Mouse (Mus musculus): ENCODE data around the gene Trappc4. TPM values are rescaled to one million over a fixed set of nuclear protein-coding genes. Genes with fewer than 3 reads are reported as not detected.
"Not testable (repeated sequence)": the region's sequence is repeated elsewhere in the genome, so short reads cannot be mapped to it uniquely, and the experiment has no call there.

Trappc4 gene
- total and polyA plus RNA-seq, 3 experiments: 28.2 to 36.2 (median 34.9) TPM

DNA sequence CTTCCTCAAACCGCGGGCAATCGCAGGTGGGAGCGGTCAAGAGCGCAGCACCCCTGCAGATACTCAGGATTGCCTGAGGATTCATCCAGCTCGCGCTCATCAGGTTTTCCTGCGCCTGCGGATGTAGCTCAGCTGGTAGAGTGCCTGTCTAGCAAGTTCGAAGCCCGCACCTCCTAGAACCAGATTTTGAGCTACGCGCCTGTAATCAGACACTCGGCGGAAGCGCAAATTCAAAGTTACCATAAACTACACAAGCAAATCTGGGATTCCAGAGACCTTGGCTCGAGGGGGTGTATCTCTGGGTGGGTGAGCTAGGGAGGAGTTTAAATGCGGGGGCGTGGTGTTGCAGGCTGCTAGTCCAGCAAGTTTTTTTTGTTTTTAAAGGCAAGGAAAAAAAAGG is 33.6 kb upstream of the Trappc4 start, which contains the start of gene Foxr1:
Gene Foxr1, minus strand, starts transcription at position 176 of the 400 bp plus-strand sequence.
- H3K4me1 ChIP-seq (ENCODE audit: control insufficient read depth, insufficient read depth, low read length): no peaks in the 10 kb centered on the region
- no peaks in the 10 kb centered on the region for H3K36me3 ChIP-seq (ENCODE audit: control insufficient read depth, insufficient read depth, low read length)
- TF ChIP-seq EP300 (IDR thresholded peaks at IDR 0.05; ENCODE audit: insufficient read depth, low read depth, low read length) (no peak), CTCF (IDR thresholded peaks at IDR 0.05) (no peak), POLR2A (IDR thresholded peaks at IDR 0.05; ENCODE audit: insufficient read depth, low read depth, low read length) (no peak)
- H3K79me2 ChIP-seq (replicated peaks; ENCODE audit: control insufficient read depth, insufficient read depth, low read length): no peaks in the 10 kb centered on the region
- WGBS: 65% methylated on average over 19 of the region's 19 CpGs
- no peak within 1 kb of the TSS for H3K4me3 ChIP-seq
- no peaks in the 10 kb centered on the region; the same call in 1 of the 2 replicates for H3K27me3 ChIP-seq (ENCODE audit: control insufficient read depth, insufficient read depth, low read length)
- DNase-seq: no peak
- intact Hi-C loops (cut with DNase I): no loop called here
- no peak within 1 kb of the TSS for H3K9ac ChIP-seq (ENCODE audit: low read depth, low read length)
- H3K27ac ChIP-seq: no peak within 1 kb of the TSS

DNA sequence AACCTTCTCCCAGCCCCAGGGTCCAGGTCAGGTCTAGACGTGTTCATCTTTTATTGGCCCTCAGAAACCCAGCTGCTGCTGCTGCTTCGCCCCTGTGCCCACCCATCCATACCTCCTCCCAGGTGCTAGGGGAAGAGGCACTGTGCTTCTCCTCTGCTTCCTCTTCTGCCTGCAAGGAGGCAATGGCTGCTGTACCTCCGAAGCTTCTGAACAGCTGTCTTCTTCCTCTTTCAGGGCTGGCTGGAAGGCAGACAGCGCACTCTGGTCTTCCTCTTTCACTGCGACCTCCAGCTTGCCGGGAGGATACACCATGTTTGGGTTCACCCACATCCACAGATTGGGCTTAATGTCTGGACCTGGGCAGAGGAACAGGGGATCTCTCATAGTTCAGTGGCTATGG is 28.3 kb upstream of the Trappc4 start:
- H3K27ac ChIP-seq: no peak overlapping the region
- no peaks in the 10 kb centered on the region for H3K4me1 ChIP-seq (ENCODE audit: control insufficient read depth, insufficient read depth, low read length)
- 75% methylated on average over 6 of the region's 6 CpGs for whole genome bisulfite sequencing
- intact Hi-C loops (cut with DNase I): no loop called here
- H3K9ac ChIP-seq (ENCODE audit: low read depth, low read length): no peak overlapping the region
- H3K36me3 ChIP-seq (ENCODE audit: control insufficient read depth, insufficient read depth, low read length): no peaks in the 10 kb centered on the region
- no peaks in the 10 kb centered on the region for H3K79me2 ChIP-seq (replicated peaks; ENCODE audit: control insufficient read depth, insufficient read depth, low read length)
- TF ChIP-seq EP300 (IDR thresholded peaks at IDR 0.05; ENCODE audit: insufficient read depth, low read depth, low read length) (no peak), CTCF (IDR thresholded peaks at IDR 0.05) (no peak), POLR2A (IDR thresholded peaks at IDR 0.05; ENCODE audit: insufficient read depth, low read depth, low read length) (no peak)
- no peak overlapping the region for H3K4me3 ChIP-seq
- DNase-seq: peak in 1 of 2 experiments; percentile 39
- no peaks in the 10 kb centered on the region; the same call in 1 of the 2 replicates for H3K27me3 ChIP-seq (ENCODE audit: control insufficient read depth, insufficient read depth, low read length)

DNA sequence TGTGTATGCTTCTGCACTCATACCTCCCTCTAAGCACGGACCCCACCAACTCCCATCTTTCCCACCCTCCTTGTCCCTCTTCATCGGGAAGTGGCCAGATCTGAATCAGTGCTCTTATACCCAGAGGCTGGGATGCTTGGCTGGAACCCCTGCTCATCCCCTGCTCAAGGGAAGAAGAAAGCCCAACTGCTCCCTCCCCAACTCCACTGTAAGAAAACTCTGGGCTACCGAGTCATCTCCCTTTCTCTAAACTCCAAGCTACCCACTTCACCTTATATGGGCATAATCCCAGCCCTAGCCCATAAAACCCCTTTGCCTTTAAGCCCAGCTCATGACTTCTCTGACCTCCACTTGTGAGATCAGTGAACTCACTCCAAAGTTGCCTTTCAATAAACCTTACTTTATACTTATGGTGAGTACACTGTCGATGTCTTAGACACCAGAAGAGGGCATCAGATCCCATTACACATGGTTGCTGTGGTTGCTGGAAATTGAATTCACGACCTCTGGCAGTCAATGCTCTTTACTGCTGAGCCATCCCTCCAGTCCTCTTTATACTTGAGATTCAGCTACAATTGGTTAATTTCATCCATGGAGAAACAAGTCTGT is 25.3 kb upstream of the Trappc4 start:
- DNase-seq: no peak
- Histone ChIP-seq H3K27ac (no peak overlapping the region), H3K27me3 (ENCODE audit: control insufficient read depth, insufficient read depth, low read length) (no peaks in the 10 kb centered on the region), H3K79me2 (replicated peaks; ENCODE audit: control insufficient read depth, insufficient read depth, low read length) (no peaks in the 10 kb centered on the region), H3K4me3 (no peak overlapping the region), H3K4me1 (ENCODE audit: control insufficient read depth, insufficient read depth, low read length) (no peaks in the 10 kb centered on the region), H3K36me3 (ENCODE audit: control insufficient read depth, insufficient read depth, low read length) (no peaks in the 10 kb centered on the region), H3K9ac (ENCODE audit: low read depth, low read length) (no peak overlapping the region)
- no peak for TF ChIP-seq CTCF (IDR thresholded peaks at IDR 0.05)
- no peak for TF ChIP-seq EP300 (IDR thresholded peaks at IDR 0.05; ENCODE audit: insufficient read depth, low read depth, low read length)
- no peak for TF ChIP-seq POLR2A (IDR thresholded peaks at IDR 0.05; ENCODE audit: insufficient read depth, low read depth, low read length)
- intact Hi-C loops (cut with DNase I): no loop called here
- 49% methylated on average over 5 of the region's 5 CpGs for WGBS

DNA sequence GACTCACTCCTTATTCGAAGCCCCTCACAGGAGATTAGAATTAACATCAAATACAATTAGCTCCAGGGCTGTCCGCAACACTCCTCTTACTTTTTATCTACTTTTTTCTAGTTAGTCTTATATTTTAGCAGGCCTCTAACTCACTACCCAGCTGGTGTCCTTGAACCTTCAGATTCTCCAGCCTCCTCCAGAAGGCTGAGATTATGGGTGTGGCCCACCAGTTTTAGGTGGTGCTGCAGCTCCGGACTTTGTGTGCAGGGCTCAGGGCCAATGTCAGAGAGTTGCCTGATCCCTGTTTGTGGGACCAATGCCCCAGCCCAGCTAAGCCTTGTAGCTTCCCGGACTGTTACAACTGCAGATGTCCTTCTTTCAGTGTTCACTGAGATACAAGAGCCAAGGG is 16.2 kb upstream of the Trappc4 start:
- Histone ChIP-seq H3K4me3 (no peak overlapping the region), H3K27me3 (ENCODE audit: control insufficient read depth, insufficient read depth, low read length) (no peaks in the 10 kb centered on the region), H3K79me2 (replicated peaks; ENCODE audit: control insufficient read depth, insufficient read depth, low read length) (no peaks in the 10 kb centered on the region), H3K4me1 (ENCODE audit: control insufficient read depth, insufficient read depth, low read length) (no peaks in the 10 kb centered on the region), H3K36me3 (ENCODE audit: control insufficient read depth, insufficient read depth, low read length) (no peaks in the 10 kb centered on the region), H3K27ac (no peak overlapping the region), H3K9ac (ENCODE audit: low read depth, low read length) (no peak overlapping the region)
- no peak for TF ChIP-seq POLR2A (IDR thresholded peaks at IDR 0.05; ENCODE audit: insufficient read depth, low read depth, low read length)
- TF ChIP-seq EP300 (IDR thresholded peaks at IDR 0.05; ENCODE audit: insufficient read depth, low read depth, low read length): no peak
- TF ChIP-seq CTCF (IDR thresholded peaks at IDR 0.05): no peak
- intact Hi-C loops (cut with DNase I): no loop called here
- DNase-seq: no peak
- 75% methylated on average over 4 of the region's 4 CpGs for WGBS

DNA sequence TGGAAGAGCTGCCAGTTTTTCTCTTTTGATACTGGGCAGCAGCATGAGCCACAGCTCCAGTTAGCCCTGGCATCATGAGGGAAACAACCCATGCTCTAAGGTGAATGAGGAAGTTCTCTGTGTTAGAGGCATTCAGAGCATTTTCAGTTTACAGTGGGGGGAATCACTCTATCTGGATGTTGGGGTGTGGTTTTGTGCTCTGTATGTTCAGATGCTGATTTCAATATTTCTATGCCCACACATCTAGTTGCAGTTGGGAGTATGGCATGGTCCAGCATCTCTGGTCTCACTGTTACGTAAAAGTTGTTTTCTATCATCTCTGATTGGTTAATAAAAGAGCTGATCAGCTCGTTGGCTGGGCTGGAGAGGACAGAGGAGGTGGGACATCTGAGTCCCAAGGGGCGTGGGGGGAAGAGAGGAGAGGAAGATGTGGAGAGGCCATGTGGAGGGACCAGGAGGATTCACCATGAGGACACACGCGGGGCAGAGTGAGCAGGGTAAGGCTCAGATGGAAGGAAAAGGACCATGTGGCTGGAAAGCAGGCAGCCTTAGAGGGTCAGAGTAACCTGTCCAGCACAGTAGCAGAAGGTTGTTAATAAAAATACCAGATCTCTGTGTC is 13.0 kb upstream of the Trappc4 start:
- 55% methylated on average over 5 of the region's 5 CpGs for WGBS
- intact Hi-C loops (cut with DNase I): no loop called here
- no peak overlapping the region for H3K9ac ChIP-seq (ENCODE audit: low read depth, low read length)
- DNase-seq: no peak
- H3K4me3 ChIP-seq: no peak overlapping the region
- no peaks in the 10 kb centered on the region for H3K27me3 ChIP-seq (ENCODE audit: control insufficient read depth, insufficient read depth, low read length)
- no peaks in the 10 kb centered on the region for H3K79me2 ChIP-seq (replicated peaks; ENCODE audit: control insufficient read depth, insufficient read depth, low read length)
- TF ChIP-seq EP300 (IDR thresholded peaks at IDR 0.05; ENCODE audit: insufficient read depth, low read depth, low read length) (no peak), CTCF (IDR thresholded peaks at IDR 0.05) (no peak), POLR2A (IDR thresholded peaks at IDR 0.05; ENCODE audit: insufficient read depth, low read depth, low read length) (no peak)
- peaks cover 3% of the 10 kb centered on the region for H3K4me1 ChIP-seq (ENCODE audit: control insufficient read depth, insufficient read depth, low read length)
- H3K27ac ChIP-seq: no peak overlapping the region
- H3K36me3 ChIP-seq (ENCODE audit: control insufficient read depth, insufficient read depth, low read length): no peaks in the 10 kb centered on the region; the same call in 1 of the 2 replicates

DNA sequence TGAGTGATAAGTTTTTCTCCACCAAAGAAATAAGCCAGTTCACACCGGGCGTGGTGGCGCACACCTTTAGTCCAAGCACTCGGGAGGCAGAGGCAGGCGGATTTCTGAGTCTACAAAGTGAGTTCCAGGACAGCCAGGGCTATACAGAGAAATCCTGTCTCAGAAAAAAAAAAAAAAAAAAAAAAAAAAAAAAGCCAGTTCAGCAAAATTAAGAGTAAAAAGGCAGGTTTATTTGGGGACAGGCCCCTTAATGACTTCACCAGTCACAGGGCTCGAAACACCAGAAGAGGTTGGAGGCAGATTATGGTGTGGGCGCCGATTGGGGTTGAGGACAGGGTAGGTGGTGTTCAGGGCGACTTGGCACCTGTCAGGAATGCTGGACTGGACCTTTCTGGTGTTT is 12.3 kb upstream of the Trappc4 start:
- 91% methylated on average over 9 of the region's 9 CpGs for WGBS

More for the DNA sequence above, 12.3 kb upstream of the Trappc4 start:
- H3K4me3 ChIP-seq; H3K79me2 ChIP-seq (replicated peaks; ENCODE audit: control insufficient read depth, insufficient read depth, low read length); H3K4me1 ChIP-seq (ENCODE audit: control insufficient read depth, insufficient read depth, low read length); intact Hi-C loops (cut with DNase I); H3K27me3 ChIP-seq (ENCODE audit: control insufficient read depth, insufficient read depth, low read length); DNase-seq; H3K36me3 ChIP-seq (ENCODE audit: control insufficient read depth, insufficient read depth, low read length); H3K27ac ChIP-seq; H3K9ac ChIP-seq (ENCODE audit: low read depth, low read length): not testable (repeated sequence)
